Mouse (Mus musculus) liver, embryonic 14.5 days (tissue): ENCODE measurements around the gene Kansl1l. TPM values are rescaled to one million over a fixed set of nuclear protein-coding genes. Genes with fewer than 3 reads are reported as not detected.
"Not testable (repeated sequence)": the region's sequence is repeated elsewhere in the genome, so short reads cannot be mapped to it uniquely, and the experiment has no call there.

ENCODE experiments used
- ATAC-seq: fragments of 200-750 bp; cut with Nextera tagmentation; 2 replicates; pipeline ENCODE4 v1.8.0; 2017; ENCODE audit warnings: moderate number of reproducible peaks, mild to moderate bottlenecking, moderate library complexity; ENCODE audit not compliant: insufficient read depth
- DNase-seq, 3 experiments: peaks; one replicate each; pipeline ENCODE4 v3.0.0-alpha.2; 2012 to 2013; ENCODE audit warnings: low read depth in 3 of 3, low spot score in 3 of 3
- H3K27ac ChIP-seq: fragments of 300-500 bp; sonication (generic); 2 replicates; pipeline ENCODE4 v1.5.1; 2014; ENCODE audit warnings: moderate library complexity, mild to moderate bottlenecking, control low read depth, inconsistent platforms
- H3K27me3 ChIP-seq: fragments of 300-500 bp; sonication (generic); 2 replicates; pipeline ENCODE4 v1.6.1; 2014; ENCODE audit warnings: mild to moderate bottlenecking, low read length, moderate library complexity; ENCODE audit not compliant: control insufficient read depth, insufficient read depth
- H3K36me3 ChIP-seq: fragments of 300-500 bp; sonication (generic); replicated peaks from 2 replicates; pipeline ENCODE4 v1.6.1; 2014; ENCODE audit warnings: low read depth; ENCODE audit not compliant: control insufficient read depth, insufficient read depth
- H3K4me1 ChIP-seq, 2 experiments: fragments of 200-500 bp in 1 of 2; fragments of 300-500 bp in 1 of 2; sonication (generic) in 1 of 2; replicated peaks; 2 replicates each; pipeline ENCODE4 v1.6.1; 2012 to 2014; ENCODE audit warnings: antibody characterized with exemption in 1 of 2, inconsistent platforms in 1 of 2, low read length in 1 of 2; ENCODE audit not compliant: control insufficient read depth in 2 of 2, insufficient read depth in 2 of 2
- H3K4me2 ChIP-seq: fragments of 300-500 bp; sonication (generic); 2 replicates; pipeline ENCODE4 v1.6.1; 2014; ENCODE audit warnings: low read depth, mild to moderate bottlenecking, control low read depth, moderate library complexity
- H3K4me3 ChIP-seq, 2 experiments: fragments of 200-500 bp in 1 of 2; fragments of 300-500 bp in 1 of 2; sonication (generic) in 1 of 2; 2 replicates each; pipeline ENCODE4 v1.5.1; 2012 to 2014; ENCODE audit warnings: low read depth in 2 of 2, low read length in 2 of 2, mild to moderate bottlenecking in 2 of 2, control low read depth in 1 of 2, inconsistent platforms in 1 of 2, moderate library complexity in 1 of 2; ENCODE audit not compliant: insufficient read depth in 1 of 2
- H3K9ac ChIP-seq: fragments of 300-500 bp; sonication (generic); replicated peaks from 2 replicates; pipeline ENCODE4 v1.6.1; 2014; ENCODE audit warnings: mild to moderate bottlenecking, control low read depth, moderate library complexity
- H3K9me3 ChIP-seq: fragments of 300-500 bp; sonication (generic); 2 replicates; pipeline ENCODE4 v1.6.1; 2016; ENCODE audit warnings: low read length, mixed read lengths; ENCODE audit not compliant: control insufficient read depth
- CTCF ChIP-seq: IDR thresholded peaks from 2 replicates; pipeline ENCODE4 v1.5.1; 2016; ENCODE audit warnings: antibody characterized with exemption, low read depth, control low read depth
- EP300 ChIP-seq: IDR thresholded peaks from 2 replicates; pipeline ENCODE4 v1.6.1; 2016; ENCODE audit warnings: antibody characterized with exemption, low read depth
- WGBS: fragments of 180-500 bp; shearing (Covaris S2); extraction: QIAGEN DNeasy Blood & Tissue Kit; methylation state at CpG from one replicate; pipeline ENCODE4 v1.1.7; 2014; ENCODE audit not compliant: insufficient replicate concordance; 5-methylcytosine and 5-hydroxymethylcytosine counted together
- polyA plus RNA-seq, 2 experiments: library from polyadenylated mRNA; depleted of rRNA in 1 of 2; stranded (reverse) in 1 of 2; unstranded in 1 of 2; fragments of >200 nt; fragmentation: Nextera tagmentation in 1 of 2; extraction: Ambion mirVana in 1 of 2; gene quantifications; 2 replicates each; pipeline versions ENCODE4 v1.2.1 to v1.2.3; 2012 to 2014

Gene Kansl1l
- polyA plus RNA-seq, 2 experiments, result 1.9 TPM

DNA sequence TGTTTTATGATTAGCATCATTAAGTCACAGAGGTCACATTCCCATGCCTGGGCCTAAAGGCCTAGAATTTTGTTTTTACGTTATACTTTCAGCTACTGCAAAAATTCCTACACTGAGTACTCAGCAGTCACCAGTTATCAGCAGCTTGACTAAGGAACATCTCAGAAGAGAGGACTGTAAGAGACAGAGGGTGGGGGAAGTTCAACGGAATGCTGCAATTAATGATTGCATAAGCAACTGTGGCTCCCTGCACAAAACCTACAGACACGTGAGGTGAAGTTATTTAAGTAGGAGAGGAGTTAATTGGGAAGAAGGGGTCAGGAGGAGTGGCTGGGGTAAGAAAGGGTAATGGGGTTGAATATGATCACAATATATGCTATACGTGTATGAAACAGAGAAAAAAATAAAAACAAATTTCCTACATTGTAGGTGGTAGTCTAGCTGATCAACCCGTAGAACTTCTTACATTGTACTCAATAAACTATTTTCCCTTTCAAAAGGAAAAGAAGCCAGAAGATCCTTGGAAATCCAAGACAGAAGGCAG, 117.1 kb downstream of the Kansl1l start:
- Histone ChIP-seq H3K9me3 (no peaks in the 10 kb centered on the region), H3K9ac (no peak overlapping the region), H3K27ac (no peak overlapping the region), H3K4me3 (peak overlapping the region; percentile 9 to 74; a peak in 3 of 4 replicates), H3K4me2 (peak overlapping the region; percentile 88), H3K27me3 (no peaks in the 10 kb centered on the region), H3K4me1 (peaks cover 14 to 17% of the 10 kb centered on the region in 2 experiments), H3K36me3 (no peaks in the 10 kb centered on the region)
- ATAC-seq (no peak), DNase-seq (no peak)
- TF ChIP-seq CTCF, result no peak
- TF ChIP-seq EP300, result no peak
- WGBS, result 55% methylated on average over 5 of the region's 5 CpGs

DNA sequence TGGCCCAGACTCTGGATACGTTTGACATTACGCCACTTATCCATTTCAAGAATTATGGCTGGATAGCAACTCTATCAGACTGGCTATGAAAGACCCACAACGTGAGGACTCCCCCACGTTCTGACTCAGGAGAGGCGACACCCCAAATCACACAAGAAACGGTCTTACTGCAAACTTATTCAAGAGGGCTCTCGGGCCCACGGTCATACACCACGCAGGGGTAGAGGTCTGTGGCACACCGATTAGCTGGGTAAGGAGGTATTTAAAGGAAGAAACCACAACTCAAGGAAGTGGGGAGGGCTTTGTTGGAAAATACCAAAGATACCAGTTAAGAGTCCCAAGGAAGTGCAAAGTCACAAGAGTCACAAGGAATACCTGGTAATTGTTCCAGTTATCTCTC, 117.7 kb downstream of the Kansl1l start:
- peaks cover 14 to 17% of the 10 kb centered on the region in 2 experiments for H3K4me1 ChIP-seq
- not testable (repeated sequence) for H3K4me2 ChIP-seq, H3K36me3 ChIP-seq, H3K9me3 ChIP-seq, H3K27ac ChIP-seq, DNase-seq, ATAC-seq, H3K4me3 ChIP-seq, H3K27me3 ChIP-seq, H3K9ac ChIP-seq
- WGBS, result 79% methylated on average over 10 of the region's 10 CpGs

DNA sequence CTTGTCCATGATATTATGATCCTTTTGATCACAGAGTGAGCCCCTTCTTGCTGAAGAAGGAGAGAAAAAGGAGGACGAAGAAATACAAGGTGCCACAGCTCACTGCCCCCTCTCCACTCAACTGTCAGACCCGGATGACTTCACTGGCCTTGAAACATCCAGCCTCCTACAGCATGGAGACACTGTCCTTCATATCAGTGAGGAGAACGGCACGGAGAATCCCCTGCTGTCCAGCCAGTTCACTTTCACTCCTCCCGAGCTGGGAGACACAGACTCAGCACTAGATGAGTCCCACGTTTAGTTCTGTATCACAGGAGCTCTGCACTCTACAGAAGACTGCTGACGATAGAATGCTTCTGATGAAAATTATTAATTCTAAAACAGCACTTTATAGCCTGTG, 122.1 kb downstream of the Kansl1l start:
- WGBS, result 55% methylated on average over 7 of the region's 7 CpGs
- DNase-seq, result no peak
- Histone ChIP-seq H3K9me3 (no peaks in the 10 kb centered on the region), H3K4me3 (no peak overlapping the region), H3K27ac (no peak overlapping the region), H3K27me3 (no peaks in the 10 kb centered on the region), H3K4me1 (0 out of 4 replicates have a peak, but pooled peaks cover 0 to 3% of the 10 kb centered on the region in 2 experiments), H3K9ac (no peak overlapping the region), H3K4me2 (no peak overlapping the region), H3K36me3 (no peaks in the 10 kb centered on the region)
- no peak for ATAC-seq
- TF ChIP-seq EP300, result no peak
- TF ChIP-seq CTCF, result no peak

DNA sequence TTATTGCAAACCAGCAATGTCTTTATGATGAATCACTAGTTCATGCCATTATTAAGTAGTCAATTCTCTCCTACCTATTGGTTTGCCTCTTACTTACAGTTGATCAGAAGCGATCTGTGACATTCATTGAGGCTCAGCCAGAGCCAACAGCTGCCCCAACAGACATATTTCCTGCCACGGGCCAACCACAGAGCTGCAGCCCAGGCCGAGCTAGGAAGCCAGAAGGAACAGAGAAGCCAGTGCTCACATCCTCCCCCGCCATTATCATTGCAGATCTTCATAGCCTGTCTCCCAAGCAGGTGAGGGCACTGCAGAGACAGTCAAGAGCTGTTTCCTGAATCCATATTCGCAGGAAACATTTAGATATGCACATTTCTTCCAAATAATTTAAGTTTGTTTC, 123.1 kb downstream of the Kansl1l start:
- no peaks in the 10 kb centered on the region for H3K27me3 ChIP-seq
- no peak overlapping the region for H3K9ac ChIP-seq
- no peaks in the 10 kb centered on the region for H3K4me1 ChIP-seq
- H3K36me3 ChIP-seq, result no peaks in the 10 kb centered on the region
- DNase-seq (no peak), ATAC-seq (no peak)
- H3K9me3 ChIP-seq, result no peaks in the 10 kb centered on the region
- WGBS, result 11% methylated on average over 5 of the region's 5 CpGs
- no peak overlapping the region for H3K4me2 ChIP-seq
- H3K27ac ChIP-seq, result no peak overlapping the region
- H3K4me3 ChIP-seq, result no peak overlapping the region
- TF ChIP-seq CTCF (no peak), EP300 (no peak)

DNA sequence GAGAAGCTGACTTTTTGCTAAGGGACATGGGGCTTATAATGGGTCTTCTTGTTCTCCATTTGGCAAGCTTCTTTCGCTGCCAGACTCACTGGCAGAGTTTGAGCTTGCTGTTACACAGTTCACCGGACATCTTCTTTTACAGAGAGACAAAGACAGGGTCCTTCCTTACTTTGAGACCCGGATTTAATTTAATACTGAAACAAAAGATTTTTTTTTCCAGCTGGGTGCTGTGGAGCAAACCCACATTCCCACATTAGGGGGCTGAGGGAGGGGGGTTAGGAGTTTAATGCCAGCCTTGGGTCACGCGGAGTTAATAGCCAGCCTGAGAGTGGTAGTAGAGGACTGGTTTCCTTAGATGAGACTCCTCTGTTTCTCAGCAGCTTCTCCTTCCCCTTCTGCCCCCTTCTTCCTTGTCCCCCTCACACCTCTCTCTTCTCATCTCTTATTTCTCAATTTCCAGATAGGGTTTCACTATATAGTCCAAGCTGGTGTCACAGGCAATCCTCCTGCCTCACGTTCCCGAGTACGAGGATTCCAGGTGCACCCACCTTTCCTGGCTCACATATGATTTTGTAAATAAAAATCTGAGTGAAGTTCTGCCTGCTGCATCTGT, 124.5 kb downstream of the Kansl1l start:
- Histone ChIP-seq H3K4me2 (no peak overlapping the region), H3K27ac (no peak overlapping the region), H3K4me1 (no peaks in the 10 kb centered on the region), H3K36me3 (no peaks in the 10 kb centered on the region), H3K4me3 (no peak overlapping the region), H3K9me3 (no peaks in the 10 kb centered on the region), H3K9ac (no peak overlapping the region), H3K27me3 (no peaks in the 10 kb centered on the region)
- TF ChIP-seq CTCF, result no peak
- no peak for DNase-seq
- 78% methylated on average over 8 of the region's 8 CpGs for WGBS
- no peak for ATAC-seq
